Mouse (Mus musculus): ENCODE results near the gene Hoxb5. TPM values are rescaled to one million over a fixed set of nuclear protein-coding genes. Genes with fewer than 3 reads are reported as not detected.

Gene Hoxb5
- polyA plus RNA-seq, 1 experiment from 2014 or later: 0.37 TPM

- no peaks in the 10 kb centered on the region for H3K36me3 ChIP-seq (ENCODE audit: control insufficient read depth, insufficient read depth)
- no peak overlapping the region for H3K4me2 ChIP-seq (ENCODE audit: low read depth, low read length)
- H3K4me1 ChIP-seq (ENCODE audit: control insufficient read depth, low read depth, low read length): no peaks in the 10 kb centered on the region
- no peaks in the 10 kb centered on the region for H3K9me3 ChIP-seq (replicated peaks; ENCODE audit: control insufficient read depth, low read length)
- ATAC-seq (ENCODE audit: low read depth): no peak
- H3K4me3 ChIP-seq (ENCODE audit: low read depth, low read length): no peak overlapping the region
- H3K9ac ChIP-seq (ENCODE audit: low read depth, low read length): no peak overlapping the region
- H3K27ac ChIP-seq (ENCODE audit: low read length): no peak overlapping the region
- peaks cover 100% of the 10 kb centered on the region for H3K27me3 ChIP-seq (ENCODE audit: control insufficient read depth, insufficient read depth, low read depth, low read length)
- whole genome bisulfite sequencing (ENCODE audit: insufficient replicate concordance): 19% methylated on average over 11 of the region's 11 CpGs
These were observed 5.0 kb upstream of the Hoxb5 start for GRCm38 (mm10) chr11:96297968-96298635.

GRCm38 (mm10) chr11:96298895-96299667 lies 4.1 kb upstream of the Hoxb5 start:
- no peaks in the 10 kb centered on the region for H3K9me3 ChIP-seq (replicated peaks; ENCODE audit: control insufficient read depth, low read length)
- peaks cover 100% of the 10 kb centered on the region for H3K27me3 ChIP-seq (ENCODE audit: control insufficient read depth, insufficient read depth, low read depth, low read length)
- under 1% methylated on average over 66 of the region's 66 CpGs for WGBS (ENCODE audit: insufficient replicate concordance)
- H3K4me2 ChIP-seq (ENCODE audit: low read depth, low read length): peak overlapping the region; percentile 20; the same call in 1 of the 2 replicates
- no peaks in the 10 kb centered on the region for H3K4me1 ChIP-seq (ENCODE audit: control insufficient read depth, low read depth, low read length)
- H3K36me3 ChIP-seq (ENCODE audit: control insufficient read depth, insufficient read depth): no peaks in the 10 kb centered on the region
- no peak overlapping the region for H3K27ac ChIP-seq (ENCODE audit: low read length)
- H3K9ac ChIP-seq (ENCODE audit: low read depth, low read length): no peak overlapping the region
- ATAC-seq (ENCODE audit: low read depth): no peak
- peak overlapping the region; percentile 11; the same call in 1 of the 2 replicates for H3K4me3 ChIP-seq (ENCODE audit: low read depth, low read length)

GRCm38 (mm10) chr11:96299781-96300180 lies 3.4 kb upstream of the Hoxb5 start:
- no peak overlapping the region for H3K4me2 ChIP-seq (ENCODE audit: low read depth, low read length)
- no peak overlapping the region for H3K4me3 ChIP-seq (ENCODE audit: low read depth, low read length)
- 3% methylated on average over 9 of the region's 9 CpGs for WGBS (ENCODE audit: insufficient replicate concordance)

GRCm38 (mm10) chr11:96300354-96301063 lies 2.6 kb upstream of the Hoxb5 start:
- ATAC-seq (ENCODE audit: low read depth): no peak
- H3K4me1 ChIP-seq (ENCODE audit: control insufficient read depth, low read depth, low read length): no peaks in the 10 kb centered on the region
- no peak overlapping the region for H3K27ac ChIP-seq (ENCODE audit: low read length)
- H3K36me3 ChIP-seq (ENCODE audit: control insufficient read depth, insufficient read depth): no peaks in the 10 kb centered on the region
- no peak overlapping the region for H3K4me3 ChIP-seq (ENCODE audit: low read depth, low read length)
- H3K4me2 ChIP-seq (ENCODE audit: low read depth, low read length): no peak overlapping the region
- H3K9ac ChIP-seq (ENCODE audit: low read depth, low read length): no peak overlapping the region
- no peaks in the 10 kb centered on the region for H3K9me3 ChIP-seq (replicated peaks; ENCODE audit: control insufficient read depth, low read length)
- H3K27me3 ChIP-seq (ENCODE audit: control insufficient read depth, insufficient read depth, low read depth, low read length): peaks cover 100% of the 10 kb centered on the region
- WGBS (ENCODE audit: insufficient replicate concordance): 2% methylated on average over 35 of the region's 35 CpGs

More at GRCm38 (mm10) chr11:96299781-96300180, 3.4 kb upstream of the Hoxb5 start:
- ATAC-seq (ENCODE audit: low read depth): no peak
- no peaks in the 10 kb centered on the region for H3K9me3 ChIP-seq (replicated peaks; ENCODE audit: control insufficient read depth, low read length)
- peaks cover 100% of the 10 kb centered on the region for H3K27me3 ChIP-seq (ENCODE audit: control insufficient read depth, insufficient read depth, low read depth, low read length)
- no peak overlapping the region for H3K9ac ChIP-seq (ENCODE audit: low read depth, low read length)
- H3K36me3 ChIP-seq (ENCODE audit: control insufficient read depth, insufficient read depth): no peaks in the 10 kb centered on the region
- no peak overlapping the region for H3K27ac ChIP-seq (ENCODE audit: low read length)
- H3K4me1 ChIP-seq (ENCODE audit: control insufficient read depth, low read depth, low read length): no peaks in the 10 kb centered on the region

- 13% methylated on average over 10 of the region's 10 CpGs for WGBS (ENCODE audit: insufficient replicate concordance)
- no peak for ATAC-seq (ENCODE audit: low read depth)
- no peak overlapping the region for H3K4me3 ChIP-seq (ENCODE audit: low read depth, low read length)
- H3K4me2 ChIP-seq (ENCODE audit: low read depth, low read length): no peak overlapping the region
- H3K36me3 ChIP-seq (ENCODE audit: control insufficient read depth, insufficient read depth): no peaks in the 10 kb centered on the region
- H3K9me3 ChIP-seq (replicated peaks; ENCODE audit: control insufficient read depth, low read length): no peaks in the 10 kb centered on the region
- H3K9ac ChIP-seq (ENCODE audit: low read depth, low read length): no peak overlapping the region
- no peak overlapping the region for H3K27ac ChIP-seq (ENCODE audit: low read length)
- H3K27me3 ChIP-seq (ENCODE audit: control insufficient read depth, insufficient read depth, low read depth, low read length): peaks cover 100% of the 10 kb centered on the region
- H3K4me1 ChIP-seq (ENCODE audit: control insufficient read depth, low read depth, low read length): no peaks in the 10 kb centered on the region
These were observed 2.1 kb upstream of the Hoxb5 start for GRCm38 (mm10) chr11:96301064-96301431.

GRCm38 (mm10) chr11:96301837-96302236 lies 1.3 kb upstream of the Hoxb5 start:
- Histone ChIP-seq H3K27ac (ENCODE audit: low read length) (no peak overlapping the region), H3K4me1 (ENCODE audit: control insufficient read depth, low read depth, low read length) (no peaks in the 10 kb centered on the region), H3K4me2 (ENCODE audit: low read depth, low read length) (no peak overlapping the region), H3K27me3 (ENCODE audit: control insufficient read depth, insufficient read depth, low read depth, low read length) (peaks cover 100% of the 10 kb centered on the region), H3K4me3 (ENCODE audit: low read depth, low read length) (no peak overlapping the region), H3K36me3 (ENCODE audit: control insufficient read depth, insufficient read depth) (no peaks in the 10 kb centered on the region), H3K9ac (ENCODE audit: low read depth, low read length) (no peak overlapping the region), H3K9me3 (replicated peaks; ENCODE audit: control insufficient read depth, low read length) (no peaks in the 10 kb centered on the region)
- ATAC-seq (ENCODE audit: low read depth): no peak
- WGBS (ENCODE audit: insufficient replicate concordance): 12% methylated on average over 15 of the region's 15 CpGs

GRCm38 (mm10) chr11:96302381-96303150 lies 570 bp upstream of the Hoxb5 start:
- H3K27ac ChIP-seq (ENCODE audit: low read length): no peak overlapping the region
- ATAC-seq (ENCODE audit: low read depth): no peak
- H3K4me2 ChIP-seq (ENCODE audit: low read depth, low read length): no peak overlapping the region

GRCm38 (mm10) chr11:96304381-96305195 lies 1.5 kb downstream of the Hoxb5 start:
- no peaks in the 10 kb centered on the region for H3K9me3 ChIP-seq (replicated peaks; ENCODE audit: control insufficient read depth, low read length)
- H3K36me3 ChIP-seq (ENCODE audit: control insufficient read depth, insufficient read depth): no peaks in the 10 kb centered on the region
- no peak overlapping the region for H3K4me2 ChIP-seq (ENCODE audit: low read depth, low read length)
- H3K4me3 ChIP-seq (ENCODE audit: low read depth, low read length): no peak overlapping the region
- H3K27ac ChIP-seq (ENCODE audit: low read length): no peak overlapping the region
- ATAC-seq (ENCODE audit: low read depth): no peak
- H3K27me3 ChIP-seq (ENCODE audit: control insufficient read depth, insufficient read depth, low read depth, low read length): peaks cover 99% of the 10 kb centered on the region
- H3K4me1 ChIP-seq (ENCODE audit: control insufficient read depth, low read depth, low read length): no peaks in the 10 kb centered on the region
- 5% methylated on average over 38 of the region's 38 CpGs for WGBS (ENCODE audit: insufficient replicate concordance)
- no peak overlapping the region for H3K9ac ChIP-seq (ENCODE audit: low read depth, low read length)

More at GRCm38 (mm10) chr11:96302381-96303150, 570 bp upstream of the Hoxb5 start:
- Histone ChIP-seq H3K4me3 (ENCODE audit: low read depth, low read length) (no peak overlapping the region), H3K27me3 (ENCODE audit: control insufficient read depth, insufficient read depth, low read depth, low read length) (peaks cover 99% of the 10 kb centered on the region), H3K9me3 (replicated peaks; ENCODE audit: control insufficient read depth, low read length) (no peaks in the 10 kb centered on the region), H3K36me3 (ENCODE audit: control insufficient read depth, insufficient read depth) (no peaks in the 10 kb centered on the region), H3K9ac (ENCODE audit: low read depth, low read length) (no peak overlapping the region), H3K4me1 (ENCODE audit: control insufficient read depth, low read depth, low read length) (no peaks in the 10 kb centered on the region)
- WGBS (ENCODE audit: insufficient replicate concordance): 27% methylated on average over 23 of the region's 23 CpGs
